Mouse (Mus musculus): ENCODE measurements around the gene Kcnj1. TPM values are rescaled to one million over a fixed set of nuclear protein-coding genes. Genes with fewer than 3 reads are reported as not detected.

Kcnj1 gene
- polyA plus RNA-seq (2015; fragmentation: Nextera tagmentation; extraction: Ambion mirVana): not detected in 2 replicates

- H3K4me1 ChIP-seq (replicated peaks; ENCODE audit: control insufficient read depth, insufficient read depth, low read length): no peaks in the 10 kb centered on the region
- no peak for TF ChIP-seq CTCF (IDR thresholded peaks at IDR 0.05; ENCODE audit: low read depth)
- no peak within 1 kb of the TSS for H3K9ac ChIP-seq (ENCODE audit: low read depth, low read length)
- H3K9me3 ChIP-seq (ENCODE audit: control insufficient read depth): no peaks in the 10 kb centered on the region
- H3K36me3 ChIP-seq (ENCODE audit: control insufficient read depth, insufficient read depth): no peaks in the 10 kb centered on the region
- no peak within 1 kb of the TSS for H3K27ac ChIP-seq (ENCODE audit: low read depth, low read length)
- no peak within 1 kb of the TSS for H3K4me3 ChIP-seq (ENCODE audit: low read depth, low read length)
- H3K27me3 ChIP-seq (replicated peaks; ENCODE audit: control insufficient read depth, insufficient read depth, low read length): no peaks in the 10 kb centered on the region
- no peak for ATAC-seq
- 69% methylated on average over 6 of the region's 6 CpGs for WGBS
- no peak within 1 kb of the TSS for H3K4me2 ChIP-seq (replicated peaks; ENCODE audit: low read depth)
Measured at GRCm38 (mm10) chr9:32372202-32372601, at the start of gene Kcnj1. Gene Kcnj1, plus strand, starts transcription at chr9:32372493.

DNA sequence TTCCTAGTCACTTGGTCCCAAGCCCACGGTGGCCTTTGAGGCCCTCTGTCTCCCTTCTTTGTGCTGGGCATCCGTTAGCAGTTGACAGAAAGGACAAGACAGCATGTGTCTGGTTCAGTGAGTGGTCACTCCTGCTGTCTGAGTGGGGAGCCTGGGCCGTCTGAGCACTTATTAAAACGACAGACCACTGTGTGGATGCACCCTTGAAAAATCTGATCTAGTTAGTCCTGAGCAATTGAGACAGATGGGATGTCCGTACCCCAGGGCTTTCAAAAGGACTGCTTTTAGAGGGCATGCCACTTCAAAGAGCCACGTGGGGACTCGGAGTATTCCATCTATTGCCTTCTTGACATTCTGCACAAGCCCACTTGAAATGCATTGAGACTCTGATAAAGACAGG, 48.7 kb upstream of the Kcnj1 start:
- no peak for ATAC-seq

GRCm38 (mm10) chr9:32328777-32329176, 43.5 kb upstream of the Kcnj1 start:
- H3K27ac ChIP-seq (ENCODE audit: low read depth, low read length): no peak overlapping the region
- no peaks in the 10 kb centered on the region for H3K36me3 ChIP-seq (ENCODE audit: control insufficient read depth, insufficient read depth)
- WGBS: 76% methylated on average over 4 of the region's 4 CpGs
- H3K4me2 ChIP-seq (replicated peaks; ENCODE audit: low read depth): no peak overlapping the region
- no peaks in the 10 kb centered on the region for H3K9me3 ChIP-seq (ENCODE audit: control insufficient read depth)
- H3K27me3 ChIP-seq (replicated peaks; ENCODE audit: control insufficient read depth, insufficient read depth, low read length): no peaks in the 10 kb centered on the region
- H3K4me1 ChIP-seq (replicated peaks; ENCODE audit: control insufficient read depth, insufficient read depth, low read length): no peaks in the 10 kb centered on the region
- H3K9ac ChIP-seq (ENCODE audit: low read depth, low read length): no peak overlapping the region
- no peak overlapping the region for H3K4me3 ChIP-seq (ENCODE audit: low read depth, low read length)
- TF ChIP-seq CTCF (IDR thresholded peaks at IDR 0.05; ENCODE audit: low read depth): no peak
- no peak for ATAC-seq

More for the DNA sequence above, 48.7 kb upstream of the Kcnj1 start:
- Histone ChIP-seq H3K4me3 (ENCODE audit: low read depth, low read length) (no peak overlapping the region), H3K36me3 (ENCODE audit: control insufficient read depth, insufficient read depth) (no peaks in the 10 kb centered on the region), H3K9me3 (ENCODE audit: control insufficient read depth) (no peaks in the 10 kb centered on the region), H3K9ac (ENCODE audit: low read depth, low read length) (no peak overlapping the region), H3K27ac (ENCODE audit: low read depth, low read length) (no peak overlapping the region), H3K27me3 (replicated peaks; ENCODE audit: control insufficient read depth, insufficient read depth, low read length) (no peaks in the 10 kb centered on the region), H3K4me2 (replicated peaks; ENCODE audit: low read depth) (no peak overlapping the region), H3K4me1 (replicated peaks; ENCODE audit: control insufficient read depth, insufficient read depth, low read length) (no peaks in the 10 kb centered on the region)
- TF ChIP-seq CTCF (IDR thresholded peaks at IDR 0.05; ENCODE audit: low read depth): no peak
- 70% methylated on average over 7 of the region's 7 CpGs for WGBS

DNA sequence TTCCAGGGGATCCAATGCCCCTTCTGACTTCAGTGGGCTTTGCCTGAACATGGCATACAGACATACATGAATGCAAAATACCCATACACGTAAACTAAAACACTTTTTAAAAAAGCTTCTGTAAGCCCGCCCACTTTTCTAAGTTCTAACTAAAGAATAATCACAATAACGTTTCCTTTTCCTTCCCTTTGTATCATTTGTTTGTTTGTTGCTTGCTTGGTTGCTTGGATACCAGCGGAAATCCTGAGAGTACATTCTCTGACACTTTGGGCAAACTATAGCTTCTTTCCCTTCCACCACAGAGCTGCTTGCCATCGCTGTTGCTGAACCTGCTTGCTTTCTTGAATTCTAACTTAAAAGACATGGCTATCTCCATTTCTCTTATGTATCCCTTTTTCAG, 41.1 kb upstream of the Kcnj1 start:
- no peak for TF ChIP-seq CTCF (IDR thresholded peaks at IDR 0.05; ENCODE audit: low read depth)
- no peak for ATAC-seq

GRCm38 (mm10) chr9:32335389-32336150, 36.7 kb upstream of the Kcnj1 start:
- H3K9ac ChIP-seq (ENCODE audit: low read depth, low read length): no peak overlapping the region
- ATAC-seq: no peak
- no peak overlapping the region for H3K4me2 ChIP-seq (replicated peaks; ENCODE audit: low read depth)
- no peaks in the 10 kb centered on the region for H3K36me3 ChIP-seq (ENCODE audit: control insufficient read depth, insufficient read depth)
- WGBS: 64% methylated on average over 13 of the region's 13 CpGs
- no peaks in the 10 kb centered on the region for H3K9me3 ChIP-seq (ENCODE audit: control insufficient read depth)
- H3K27me3 ChIP-seq (replicated peaks; ENCODE audit: control insufficient read depth, insufficient read depth, low read length): no peaks in the 10 kb centered on the region
- no peak overlapping the region for H3K27ac ChIP-seq (ENCODE audit: low read depth, low read length)
- TF ChIP-seq CTCF (IDR thresholded peaks at IDR 0.05; ENCODE audit: low read depth): no peak
- no peak overlapping the region for H3K4me3 ChIP-seq (ENCODE audit: low read depth, low read length)
- H3K4me1 ChIP-seq (replicated peaks; ENCODE audit: control insufficient read depth, insufficient read depth, low read length): no peaks in the 10 kb centered on the region

More for the DNA sequence above, 41.1 kb upstream of the Kcnj1 start:
- H3K9me3 ChIP-seq (ENCODE audit: control insufficient read depth): no peaks in the 10 kb centered on the region
- no peaks in the 10 kb centered on the region for H3K27me3 ChIP-seq (replicated peaks; ENCODE audit: control insufficient read depth, insufficient read depth, low read length)
- H3K4me2 ChIP-seq (replicated peaks; ENCODE audit: low read depth): no peak overlapping the region
- no peaks in the 10 kb centered on the region for H3K4me1 ChIP-seq (replicated peaks; ENCODE audit: control insufficient read depth, insufficient read depth, low read length)
- H3K9ac ChIP-seq (ENCODE audit: low read depth, low read length): no peak overlapping the region
- 68% methylated on average over 5 of the region's 5 CpGs for WGBS
- H3K4me3 ChIP-seq (ENCODE audit: low read depth, low read length): no peak overlapping the region
- no peak overlapping the region for H3K27ac ChIP-seq (ENCODE audit: low read depth, low read length)
- H3K36me3 ChIP-seq (ENCODE audit: control insufficient read depth, insufficient read depth): no peaks in the 10 kb centered on the region

GRCm38 (mm10) chr9:32340831-32341230, 31.5 kb upstream of the Kcnj1 start:
- no peak overlapping the region for H3K4me3 ChIP-seq (ENCODE audit: low read depth, low read length)
- H3K27me3 ChIP-seq (replicated peaks; ENCODE audit: control insufficient read depth, insufficient read depth, low read length): peaks cover 32% of the 10 kb centered on the region
- H3K4me1 ChIP-seq (replicated peaks; ENCODE audit: control insufficient read depth, insufficient read depth, low read length): no peaks in the 10 kb centered on the region
- 35% methylated on average over 5 of the region's 5 CpGs for WGBS
- TF ChIP-seq CTCF (IDR thresholded peaks at IDR 0.05; ENCODE audit: low read depth): no peak
- H3K9ac ChIP-seq (ENCODE audit: low read depth, low read length): no peak overlapping the region
- 0 out of 2 replicates have a peak, but pooled peaks have one; percentile 45 for ATAC-seq
- no peaks in the 10 kb centered on the region for H3K9me3 ChIP-seq (ENCODE audit: control insufficient read depth)
- H3K4me2 ChIP-seq (replicated peaks; ENCODE audit: low read depth): no peak overlapping the region
- H3K27ac ChIP-seq (ENCODE audit: low read depth, low read length): no peak overlapping the region
- H3K36me3 ChIP-seq (ENCODE audit: control insufficient read depth, insufficient read depth): no peaks in the 10 kb centered on the region

Data from intestine, postnatal 0 days (tissue).